Mouse (Mus musculus) liver, embryonic 14.5 days (tissue): ENCODE data around the gene Kat7.

Experiments used
- CTCF ChIP-seq: IDR thresholded peaks from 2 replicates; pipeline ENCODE4 v1.5.1; 2016; ENCODE audit warnings: antibody characterized with exemption, low read depth, control low read depth
- EP300 ChIP-seq: IDR thresholded peaks from 2 replicates; pipeline ENCODE4 v1.6.1; 2016; ENCODE audit warnings: antibody characterized with exemption, low read depth

GRCm38 (mm10) chr11:95325832-95326231, 15.8 kb upstream of the Kat7 start:
- TF ChIP-seq CTCF (no peak), EP300 (no peak)
